Mouse (Mus musculus) intestine, embryonic 15.5 days (tissue): ENCODE results near the gene F12. TPM values are rescaled to one million over a fixed set of nuclear protein-coding genes. Genes with fewer than 3 reads are reported as not detected.

Source experiments
- ATAC-seq: fragments of 200-750 bp; cut with Nextera tagmentation; 2 replicates; pipeline ENCODE4 v1.8.0; 2017; ENCODE audit warnings: moderate TSS enrichment, moderate library complexity
- H3K27ac ChIP-seq: fragments of 300-500 bp; sonication (generic); 2 replicates; pipeline ENCODE4 v1.5.1; 2015; ENCODE audit warnings: mild to moderate bottlenecking, inconsistent platforms
- H3K27me3 ChIP-seq: fragments of 300-500 bp; sonication (generic); replicated peaks from 2 replicates; pipeline ENCODE4 v1.6.1; 2015; ENCODE audit warnings: inconsistent platforms
- H3K36me3 ChIP-seq: fragments of 300-500 bp; sonication (generic); 2 replicates; pipeline ENCODE4 v1.6.1; 2015; ENCODE audit warnings: inconsistent platforms
- H3K4me1 ChIP-seq: fragments of 300-500 bp; sonication (generic); replicated peaks from 2 replicates; pipeline ENCODE4 v1.6.1; 2015; ENCODE audit warnings: inconsistent platforms
- H3K4me2 ChIP-seq: fragments of 300-500 bp; sonication (generic); replicated peaks from 2 replicates; pipeline ENCODE4 v1.6.1; 2015; ENCODE audit warnings: mild to moderate bottlenecking, inconsistent platforms
- H3K4me3 ChIP-seq: fragments of 300-500 bp; sonication (generic); replicated peaks from 2 replicates; pipeline ENCODE4 v1.5.1; 2015; ENCODE audit warnings: inconsistent platforms
- H3K9ac ChIP-seq: fragments of 300-500 bp; sonication (generic); 2 replicates; pipeline ENCODE4 v1.6.1; 2015; ENCODE audit warnings: inconsistent platforms
- H3K9me3 ChIP-seq: fragments of 300-500 bp; sonication (generic); 2 replicates; pipeline ENCODE4 v1.6.1; 2016; ENCODE audit warnings: inconsistent platforms
- WGBS: fragments of 180-500 bp; shearing (Covaris S2); methylation state at CpG from one replicate; pipeline ENCODE4 v1.1.7; 2015; 5-methylcytosine and 5-hydroxymethylcytosine counted together
- polyA plus RNA-seq: library from polyadenylated mRNA; unstranded; fragments of >200 nt; fragmentation: Nextera tagmentation; extraction: Ambion mirVana; gene quantifications from 2 replicates; pipeline ENCODE4 v1.2.1, GENCODE M21; 2015

The F12 gene
- polyA plus RNA-seq, 1 experiment from 2014 or later = 1.8 TPM

GRCm38 (mm10) chr13:55420933-55421800 is 5.4 kb downstream of the F12 start:
- H3K4me2 ChIP-seq = peak overlapping the region; percentile 56
- H3K27me3 ChIP-seq = peaks cover 43% of the 10 kb centered on the region
- no peak overlapping the region for H3K9ac ChIP-seq
- peak overlapping the region; percentile 19; the same call in 1 of the 2 replicates for H3K4me3 ChIP-seq
- no peaks in the 10 kb centered on the region for H3K36me3 ChIP-seq
- H3K9me3 ChIP-seq = no peaks in the 10 kb centered on the region
- ATAC-seq = peak; percentile 78
- peaks cover 13% of the 10 kb centered on the region for H3K4me1 ChIP-seq
- no peak overlapping the region for H3K27ac ChIP-seq
- 7% methylated on average over 35 of the region's 35 CpGs for WGBS

GRCm38 (mm10) chr13:55420018-55420932 is 6.3 kb downstream of the F12 start:
- H3K27me3 ChIP-seq = peaks cover 40% of the 10 kb centered on the region
- H3K36me3 ChIP-seq = no peaks in the 10 kb centered on the region
- H3K4me1 ChIP-seq = peaks cover 13% of the 10 kb centered on the region
- 26% methylated on average over 51 of the region's 51 CpGs for WGBS
- peak overlapping the region; percentile 56; the same call in 1 of the 2 replicates for H3K4me2 ChIP-seq
- no peak overlapping the region for H3K9ac ChIP-seq
- H3K27ac ChIP-seq = no peak overlapping the region
- no peaks in the 10 kb centered on the region for H3K9me3 ChIP-seq
- H3K4me3 ChIP-seq = peak overlapping the region; percentile 19; the same call in 1 of the 2 replicates
- ATAC-seq = peak; percentile 23; the same call in 1 of the 2 replicates

DNA sequence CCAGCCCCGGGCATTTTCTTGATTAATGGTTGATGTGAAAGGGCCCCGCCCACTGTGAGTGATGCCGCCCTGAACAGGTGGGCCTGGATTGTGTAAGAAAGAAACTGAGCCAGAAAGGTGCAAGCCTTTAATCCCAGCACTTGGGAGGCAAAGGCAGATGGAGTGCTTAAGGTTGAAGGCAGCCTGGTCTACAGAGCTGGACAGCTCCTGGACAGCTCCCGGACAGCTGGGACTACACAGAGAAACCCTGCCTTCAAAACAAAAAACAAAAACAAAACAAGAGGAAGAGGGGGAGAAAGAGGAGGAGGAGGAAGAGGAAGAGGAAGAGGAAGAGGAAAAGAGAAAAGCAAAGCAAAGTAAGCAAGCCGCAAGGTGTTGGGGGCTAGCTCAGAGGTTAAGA is 7.5 kb downstream of the F12 start:
- H3K4me1 ChIP-seq = peaks cover 20% of the 10 kb centered on the region
- ATAC-seq = no peak
- no peak overlapping the region for H3K4me3 ChIP-seq
- peaks cover 50% of the 10 kb centered on the region for H3K27me3 ChIP-seq
- H3K36me3 ChIP-seq = no peaks in the 10 kb centered on the region
- H3K9ac ChIP-seq = no peak overlapping the region
- 67% methylated on average over 5 of the region's 5 CpGs for WGBS
- H3K4me2 ChIP-seq = no peak overlapping the region
- H3K9me3 ChIP-seq = no peaks in the 10 kb centered on the region
- no peak overlapping the region for H3K27ac ChIP-seq

DNA sequence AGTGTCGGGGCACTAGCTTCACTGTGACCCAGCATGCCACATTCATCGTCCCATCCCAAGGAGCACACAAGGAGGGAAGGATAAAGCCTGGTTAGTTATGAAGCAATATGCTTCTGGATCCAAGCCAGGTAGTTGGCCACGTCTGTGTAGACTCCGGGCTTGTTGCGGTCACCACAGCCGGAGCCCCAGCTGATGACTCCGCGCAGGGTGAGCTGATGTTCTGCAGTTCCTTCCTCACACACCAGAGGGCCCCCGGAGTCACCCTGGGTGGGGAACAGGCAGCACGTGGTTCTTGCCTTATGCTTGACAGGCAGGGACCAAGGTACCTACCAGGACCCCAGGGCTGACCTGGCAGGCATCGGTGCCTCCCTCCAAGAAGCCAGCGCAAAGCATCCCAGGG is 8.6 kb downstream of the F12 start:
- peaks cover 54% of the 10 kb centered on the region for H3K27me3 ChIP-seq
- H3K4me2 ChIP-seq = peak overlapping the region; percentile 46
- no peaks in the 10 kb centered on the region for H3K36me3 ChIP-seq
- no peaks in the 10 kb centered on the region for H3K9me3 ChIP-seq
- peak; percentile 76 for ATAC-seq
- H3K4me1 ChIP-seq = peaks cover 20% of the 10 kb centered on the region
- no peak overlapping the region for H3K4me3 ChIP-seq
- WGBS = 8% methylated on average over 12 of the region's 12 CpGs
- H3K9ac ChIP-seq = no peak overlapping the region
- H3K27ac ChIP-seq = no peak overlapping the region

GRCm38 (mm10) chr13:55414743-55415380 is 11.7 kb downstream of the F12 start, which contains the start of gene Pfn3:
Gene Pfn3, minus strand, starts transcription at chr13:55415232.
- Histone ChIP-seq H3K36me3 (no peaks in the 10 kb centered on the region), H3K4me3 (peak within 1 kb of the TSS; percentile 26), H3K27me3 (peaks cover 29% of the 10 kb centered on the region), H3K4me1 (peaks cover 6% of the 10 kb centered on the region), H3K27ac (no peak within 1 kb of the TSS), H3K9me3 (no peaks in the 10 kb centered on the region), H3K9ac (peak within 1 kb of the TSS; percentile 41), H3K4me2 (peak within 1 kb of the TSS; percentile 73)
- WGBS = 8% methylated on average over 41 of the region's 41 CpGs
- peak; percentile 73 for ATAC-seq

- Histone ChIP-seq H3K9me3 (no peaks in the 10 kb centered on the region), H3K27me3 (peaks cover 16% of the 10 kb centered on the region), H3K4me3 (no peak overlapping the region), H3K9ac (no peak overlapping the region), H3K4me2 (no peak overlapping the region), H3K36me3 (no peaks in the 10 kb centered on the region), H3K27ac (no peak overlapping the region), H3K4me1 (peaks cover 6% of the 10 kb centered on the region)
- no peak for ATAC-seq
- WGBS = 78% methylated on average over 12 of the region's 12 CpGs
These were observed 13.3 kb downstream of the F12 start for GRCm38 (mm10) chr13:55413333-55413732.

- no peak for ATAC-seq
- Histone ChIP-seq H3K27me3 (peaks cover 14% of the 10 kb centered on the region), H3K4me2 (no peak overlapping the region), H3K27ac (no peak overlapping the region), H3K9ac (no peak overlapping the region), H3K4me1 (peaks cover 6% of the 10 kb centered on the region), H3K9me3 (no peaks in the 10 kb centered on the region), H3K4me3 (no peak overlapping the region), H3K36me3 (no peaks in the 10 kb centered on the region)
- WGBS = 84% methylated on average over 13 of the region's 13 CpGs
These were observed 13.8 kb downstream of the F12 start for GRCm38 (mm10) chr13:55412643-55413307.

DNA sequence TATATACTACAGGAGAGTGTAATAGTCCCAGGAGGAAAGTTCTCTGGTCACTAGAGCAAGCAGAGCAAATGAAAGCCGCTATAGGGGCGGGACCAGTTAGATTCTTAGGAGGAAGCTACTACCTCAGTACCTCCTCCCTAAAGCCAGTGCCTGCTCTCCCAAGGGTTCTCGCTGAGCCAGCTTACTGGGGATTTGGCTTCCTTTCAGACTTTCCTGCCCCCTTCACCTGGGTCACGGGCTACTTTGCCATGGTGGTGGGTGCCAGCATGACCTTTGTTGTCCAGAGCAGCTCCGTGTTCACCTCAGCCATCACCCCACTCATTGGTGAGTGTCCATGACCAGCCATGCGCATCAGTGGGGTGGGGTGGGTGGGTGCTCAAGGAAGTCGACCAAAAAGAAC is 14.8 kb downstream of the F12 start:
- H3K4me3 ChIP-seq = no peak overlapping the region
- peaks cover 6% of the 10 kb centered on the region for H3K4me1 ChIP-seq
- 70% methylated on average over 7 of the region's 7 CpGs for WGBS

GRCm38 (mm10) chr13:55408546-55409120 is 18.0 kb downstream of the F12 start:
- Histone ChIP-seq H3K36me3 (no peaks in the 10 kb centered on the region), H3K9me3 (no peaks in the 10 kb centered on the region), H3K27ac (no peak overlapping the region), H3K4me2 (no peak overlapping the region), H3K27me3 (peaks cover 9% of the 10 kb centered on the region), H3K9ac (no peak overlapping the region), H3K4me1 (no peaks in the 10 kb centered on the region; the same call in 1 of the 2 replicates), H3K4me3 (no peak overlapping the region)
- WGBS = 89% methylated on average over 19 of the region's 19 CpGs
- ATAC-seq = no peak

More for the DNA sequence above, 14.8 kb downstream of the F12 start:
- Histone ChIP-seq H3K27ac (no peak overlapping the region), H3K9ac (no peak overlapping the region), H3K27me3 (peaks cover 14% of the 10 kb centered on the region), H3K9me3 (no peaks in the 10 kb centered on the region), H3K36me3 (no peaks in the 10 kb centered on the region), H3K4me2 (no peak overlapping the region)
- no peak for ATAC-seq

DNA sequence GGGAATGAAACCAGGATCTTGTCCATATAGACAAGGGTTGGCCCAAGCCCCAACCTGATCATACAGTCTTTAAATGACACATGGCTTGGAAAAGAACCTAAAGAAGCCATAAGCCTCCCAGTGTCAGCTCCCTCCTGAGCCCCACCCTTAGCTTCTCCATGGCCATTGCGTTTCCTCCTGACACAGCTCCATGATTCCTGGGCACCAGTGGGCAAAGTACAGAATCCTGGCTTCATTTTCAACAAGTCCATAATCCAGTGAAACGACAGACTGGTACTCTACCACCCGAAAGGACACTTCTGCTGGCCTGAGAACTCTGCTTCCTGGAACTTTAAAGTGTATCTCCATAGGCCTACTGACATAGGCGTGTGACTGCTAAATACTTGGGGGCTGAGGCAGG is 19.3 kb downstream of the F12 start:
- Histone ChIP-seq H3K27ac (no peak overlapping the region), H3K9me3 (no peaks in the 10 kb centered on the region), H3K4me1 (no peaks in the 10 kb centered on the region; the same call in 1 of the 2 replicates), H3K4me2 (no peak overlapping the region), H3K36me3 (no peaks in the 10 kb centered on the region), H3K4me3 (no peak overlapping the region), H3K9ac (no peak overlapping the region), H3K27me3 (peaks cover 6% of the 10 kb centered on the region)
- no peak for ATAC-seq
- 83% methylated on average over 4 of the region's 4 CpGs for WGBS

DNA sequence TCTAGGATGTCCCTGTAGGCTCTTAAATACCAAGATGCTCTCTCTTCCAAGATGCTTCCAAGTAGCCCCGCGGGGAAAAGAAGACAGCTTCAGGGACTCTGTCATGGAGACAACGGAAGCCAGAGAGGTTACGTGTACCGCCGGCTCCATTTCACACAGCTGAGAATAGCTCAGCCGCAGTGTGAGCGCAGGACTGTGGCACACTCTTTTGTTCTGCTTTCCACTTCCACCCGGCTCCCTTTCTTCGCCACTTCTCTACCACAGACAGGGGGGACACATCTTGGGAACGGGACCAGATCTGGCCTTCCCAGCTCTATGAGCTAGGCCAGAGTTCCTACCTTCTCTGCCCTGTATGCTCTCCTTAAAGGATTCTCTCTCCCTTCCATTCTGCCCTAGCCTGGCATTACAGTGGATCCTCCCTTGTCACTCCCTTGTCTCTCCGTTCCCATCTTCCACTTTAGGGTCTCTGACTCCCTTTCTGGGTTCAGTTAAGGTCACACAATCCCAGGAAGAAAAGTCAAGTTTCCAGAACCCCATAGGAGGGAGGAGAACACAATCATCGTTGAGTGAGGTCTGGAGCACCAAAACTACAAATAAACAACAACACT is 20.7 kb downstream of the F12 start:
- Histone ChIP-seq H3K27me3 (peaks cover 12% of the 10 kb centered on the region), H3K4me2 (no peak overlapping the region), H3K9ac (0 out of 2 replicates have a peak overlapping the region, but pooled peaks have one; percentile 28), H3K4me3 (no peak overlapping the region), H3K27ac (no peak overlapping the region), H3K36me3 (no peaks in the 10 kb centered on the region), H3K4me1 (no peaks in the 10 kb centered on the region; the same call in 1 of the 2 replicates), H3K9me3 (no peaks in the 10 kb centered on the region)
- 65% methylated on average over 13 of the region's 13 CpGs for WGBS
- peak; percentile 39; the same call in 1 of the 2 replicates for ATAC-seq
